Mouse (Mus musculus): ENCODE measurements around the gene Ston1. TPM values are rescaled to one million over a fixed set of nuclear protein-coding genes. Genes with fewer than 3 reads are reported as not detected.
A peak's percentile ranks its signal among the peaks of the same experiment; 100 is the strongest.

The Ston1 gene
- total RNA-seq, 2 experiments from 2014 or later, result 25.9 to 30.9 TPM

- DNase-seq, result no peak
- intact Hi-C loops (cut with DNase I), result no loop called here
Measured at GRCm38 (mm10) chr17:88583411-88583810, 14.1 kb upstream of the Ston1 start.

GRCm38 (mm10) chr17:88587371-88587770 is 10.1 kb upstream of the Ston1 start:
- no peak for DNase-seq
- intact Hi-C loops (cut with DNase I), result no loop called here

GRCm38 (mm10) chr17:88588228-88588627 is 9.3 kb upstream of the Ston1 start:
- intact Hi-C loops (cut with DNase I), result no loop called here

GRCm38 (mm10) chr17:88590251-88590650 is 7.2 kb upstream of the Ston1 start:
- DNase-seq, result no peak
- intact Hi-C loops (cut with DNase I), result no loop called here

More at GRCm38 (mm10) chr17:88588228-88588627, 9.3 kb upstream of the Ston1 start:
- no peak for DNase-seq

- intact Hi-C loops (cut with DNase I), result no loop called here
- DNase-seq, result no peak
Measured at GRCm38 (mm10) chr17:88595071-88595470, 2.4 kb upstream of the Ston1 start.

- intact Hi-C loops (cut with DNase I), result loop anchor here (2.0 kb wide), 2 partner anchors 37 to 45 kb away; no protein-coding TSS in a partner anchor
- DNase-seq, result no peak
Measured at GRCm38 (mm10) chr17:88596068-88596467, 1.4 kb upstream of the Ston1 start.

GRCm38 (mm10) chr17:88596544-88597221 is 801 bp upstream of the Ston1 start:
- intact Hi-C loops (cut with DNase I), result loop anchor here (2.0 kb wide), 2 partner anchors 38 to 44 kb away; no protein-coding TSS in a partner anchor
- peak in 1 of 2 experiments; percentile 12 for DNase-seq

- intact Hi-C loops (cut with DNase I), result no loop called here
- no peak for DNase-seq
Measured at GRCm38 (mm10) chr17:88598056-88598420, 554 bp downstream of the Ston1 start.

- intact Hi-C loops (cut with DNase I), result no loop called here
- DNase-seq, result peak; percentile 24
Measured at GRCm38 (mm10) chr17:88598570-88599368, 1.3 kb downstream of the Ston1 start.

GRCm38 (mm10) chr17:88600492-88601026 is 3.1 kb downstream of the Ston1 start:
- no peak for DNase-seq
- intact Hi-C loops (cut with DNase I), result loop anchor here (2.0 kb wide), 1 partner anchor 24 kb away; no protein-coding TSS in a partner anchor

GRCm38 (mm10) chr17:88603943-88604342 is 6.5 kb downstream of the Ston1 start:
- DNase-seq, result no peak
- intact Hi-C loops (cut with DNase I), result no loop called here

- no peak for DNase-seq
- intact Hi-C loops (cut with DNase I), result no loop called here
Measured at GRCm38 (mm10) chr17:88606056-88606455, 8.6 kb downstream of the Ston1 start.

- intact Hi-C loops (cut with DNase I), result no loop called here
- DNase-seq, result no peak
Measured at GRCm38 (mm10) chr17:88609361-88609760, 11.9 kb downstream of the Ston1 start.

- intact Hi-C loops (cut with DNase I), result no loop called here
- no peak for DNase-seq
Measured at GRCm38 (mm10) chr17:88611057-88611456, 13.6 kb downstream of the Ston1 start.

- intact Hi-C loops (cut with DNase I), result no loop called here
Measured at GRCm38 (mm10) chr17:88613172-88613571, 15.7 kb downstream of the Ston1 start.

GRCm38 (mm10) chr17:88613721-88614120 is 16.2 kb downstream of the Ston1 start:
- intact Hi-C loops (cut with DNase I), result no loop called here
- no peak for DNase-seq

More at GRCm38 (mm10) chr17:88613172-88613571, 15.7 kb downstream of the Ston1 start:
- DNase-seq, result no peak

GRCm38 (mm10) chr17:88614234-88614633 is 16.8 kb downstream of the Ston1 start:
- peak; percentile 40 to 50 for DNase-seq
- intact Hi-C loops (cut with DNase I), result no loop called here

GRCm38 (mm10) chr17:88614733-88615132 is 17.2 kb downstream of the Ston1 start:
- DNase-seq, result no peak
- intact Hi-C loops (cut with DNase I), result no loop called here

GRCm38 (mm10) chr17:88615492-88616155 is 18.1 kb downstream of the Ston1 start:
- intact Hi-C loops (cut with DNase I), result no loop called here
- no peak for DNase-seq

GRCm38 (mm10) chr17:88620935-88621334 is 23.5 kb downstream of the Ston1 start:
- DNase-seq, result no peak
- intact Hi-C loops (cut with DNase I), result no loop called here

GRCm38 (mm10) chr17:88621374-88621773 is 23.9 kb downstream of the Ston1 start:
- intact Hi-C loops (cut with DNase I), result no loop called here
- no peak for DNase-seq

Measured in heart, postnatal 10 days (tissue).